Mouse (Mus musculus): ENCODE results near the gene Trio.

- TF ChIP-seq CTCF (IDR thresholded peaks at IDR 0.05; ENCODE audit: extremely low read depth, insufficient read length, insufficient replicate concordance, low read depth, low read length), result no peak
- TF ChIP-seq POLR2A (IDR thresholded peaks at IDR 0.05; ENCODE audit: low read depth, low read length), result no peak
Observed at GRCm38 (mm10) chr15:27859115-27859514, 166.5 kb downstream of the Trio start.
